8 mouse cellular contexts compared by ENCODE assay signal in the genomic region with DNA sequence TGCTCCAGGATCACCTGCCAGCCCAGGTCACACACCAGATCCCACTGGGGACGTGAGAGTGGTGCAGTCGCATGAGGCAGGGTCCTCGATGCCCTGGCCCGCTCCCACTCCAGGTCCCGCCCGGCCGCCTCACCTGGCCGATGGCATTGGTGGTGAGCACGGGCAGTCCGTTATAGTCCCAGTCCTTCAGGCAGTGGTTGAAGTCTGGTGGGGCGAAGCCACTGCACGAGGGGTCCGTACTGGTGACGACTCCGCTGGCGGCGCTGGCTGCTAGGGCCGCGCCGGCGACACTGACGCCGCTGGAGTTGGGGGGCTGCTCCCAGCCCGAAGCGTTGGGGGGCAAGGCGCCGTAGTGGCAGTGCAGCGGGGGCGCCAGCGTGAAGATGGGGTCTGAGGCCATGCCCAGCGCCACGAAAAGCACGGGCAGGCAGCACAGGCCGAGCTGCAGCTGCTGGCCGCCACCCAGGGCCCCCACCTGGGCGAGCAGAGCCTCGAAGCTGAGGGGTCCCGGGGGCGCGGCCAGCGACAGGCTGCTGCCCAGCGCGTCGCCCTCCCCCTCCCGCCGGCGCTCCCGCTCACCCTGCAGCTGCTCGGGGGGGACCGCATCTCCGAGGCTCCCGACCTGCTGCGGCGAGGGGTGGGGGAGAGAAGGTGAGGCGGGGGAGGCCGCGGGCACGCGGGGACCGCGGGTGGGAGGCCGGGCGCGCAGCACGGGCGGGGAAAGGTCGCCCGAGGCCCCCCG. TPM values are rescaled to one million over a fixed set of nuclear protein-coding genes. Genes with fewer than 3 reads are reported as not detected.
DNase-seq lines count a peak whose midpoint lies in the region; ATAC-seq and TF ChIP-seq lines count a peak whose summit lies in the region.

No protein-coding gene starts in this region.

- peaks cover 13% of the 10 kb centered on the region for H3K4me1 ChIP-seq in heart, embryonic 11.5 days (ENCODE audit: control insufficient read depth, insufficient read depth, low read length)
- H3K4me1 ChIP-seq in E14TG2a.4 (replicated peaks; ENCODE audit: low read depth, low read length): peaks cover 33% of the 10 kb centered on the region
- peaks cover 54% of the 10 kb centered on the region for H3K4me1 ChIP-seq in hindbrain, embryonic 13.5 days (replicated peaks)
- H3K4me1 ChIP-seq in midbrain, embryonic 15.5 days: peaks cover 45% of the 10 kb centered on the region

- ATAC-seq in heart, embryonic 11.5 days (replicated peaks; ENCODE audit: insufficient number of reproducible peaks, low FRiP score, low TSS enrichment): peak; percentile 39
- peak; percentile 79 for ATAC-seq in hindbrain, embryonic 13.5 days (ENCODE audit: low FRiP score)
- peak; percentile 69 for ATAC-seq in midbrain, embryonic 15.5 days (replicated peaks)

- peaks cover 7% of the 10 kb centered on the region for H3K36me3 ChIP-seq in heart, embryonic 11.5 days (ENCODE audit: control insufficient read depth, insufficient read depth, low read length)
- H3K36me3 ChIP-seq in E14TG2a.4 (ENCODE audit: insufficient read depth, low read length): peaks cover 23% of the 10 kb centered on the region
- H3K36me3 ChIP-seq in hindbrain, embryonic 13.5 days: peaks cover 49% of the 10 kb centered on the region
- H3K36me3 ChIP-seq in midbrain, embryonic 15.5 days (replicated peaks): peaks cover 13% of the 10 kb centered on the region

- 3% methylated on average over 50 of the region's 69 CpGs for WGBS in heart, embryonic 11.5 days (ENCODE audit: insufficient replicate concordance)
- WGBS in hindbrain, embryonic 13.5 days: 4% methylated on average over 41 of the region's 69 CpGs
- WGBS in midbrain, embryonic 15.5 days: 3% methylated on average over 53 of the region's 69 CpGs

- no peaks in the 10 kb centered on the region for H3K9me3 ChIP-seq in heart, embryonic 11.5 days (replicated peaks; ENCODE audit: control insufficient read depth, low read length)
- H3K9me3 ChIP-seq in E14TG2a.4 (ENCODE audit: low read length): no peaks in the 10 kb centered on the region
- H3K9me3 ChIP-seq in hindbrain, embryonic 13.5 days: no peaks in the 10 kb centered on the region
- H3K9me3 ChIP-seq in midbrain, embryonic 15.5 days: no peaks in the 10 kb centered on the region

- TF ChIP-seq CTCF in E14TG2a.4 (conservative IDR thresholded peaks at IDR 0.05; ENCODE audit: low read length): no peak

- H3K27ac ChIP-seq in heart, embryonic 11.5 days (ENCODE audit: low read depth, low read length): no peak overlapping the region
- H3K27ac ChIP-seq in hindbrain, embryonic 13.5 days: peak overlapping the region; percentile 95
- H3K27ac ChIP-seq in midbrain, embryonic 15.5 days: peak overlapping the region; percentile 96

- H3K4me3 ChIP-seq in heart, embryonic 11.5 days (ENCODE audit: low read depth, low read length): peak overlapping the region; percentile 72
- H3K4me3 ChIP-seq in E14TG2a.4 (replicated peaks; ENCODE audit: low read length): peak overlapping the region; percentile 85
- peak overlapping the region; percentile 97 for H3K4me3 ChIP-seq in hindbrain, embryonic 13.5 days
- peak overlapping the region; percentile 99 for H3K4me3 ChIP-seq in midbrain, embryonic 15.5 days

- peak overlapping the region; percentile 95 for H3K4me2 ChIP-seq in heart, embryonic 11.5 days
- peak overlapping the region; percentile 97 for H3K4me2 ChIP-seq in hindbrain, embryonic 13.5 days
- peak overlapping the region; percentile 91 for H3K4me2 ChIP-seq in midbrain, embryonic 15.5 days

- DNase-seq in heart, adult 9 months (ENCODE audit: low spot score in 2 of 2): no peak
- peak; percentile 41 to 72 for DNase-seq in cerebellum, postnatal 25 days
- DNase-seq in ovary, postnatal 10 days (ENCODE audit: low spot score): no peak
- DNase-seq in spleen, postnatal 14 days (ENCODE audit: low spot score in 2 of 2): no peak

- H3K27me3 ChIP-seq in heart, embryonic 11.5 days (ENCODE audit: control insufficient read depth, insufficient read depth, low read length): 0 out of 2 replicates have a peak, but pooled peaks cover 2% of the 10 kb centered on the region
- H3K27me3 ChIP-seq in E14TG2a.4 (ENCODE audit: insufficient read depth, low read length): peaks cover 72% of the 10 kb centered on the region
- H3K27me3 ChIP-seq in hindbrain, embryonic 13.5 days: no peaks in the 10 kb centered on the region
- no peaks in the 10 kb centered on the region for H3K27me3 ChIP-seq in midbrain, embryonic 15.5 days (replicated peaks)

- peak overlapping the region; percentile 82 for H3K9ac ChIP-seq in heart, embryonic 11.5 days (ENCODE audit: low read depth, low read length)
- H3K9ac ChIP-seq in hindbrain, embryonic 13.5 days: peak overlapping the region; percentile 99
- peak overlapping the region; percentile 99 for H3K9ac ChIP-seq in midbrain, embryonic 15.5 days

RNA-seq across cellular contexts. Expression of a gene that starts 0.7 kb away (rescaled TPM):
- polyA plus RNA-seq in heart, embryonic 11.5 days (2014; fragmentation: Nextera tagmentation; extraction: Ambion mirVana): 26.0 and 28.7 TPM in 2 replicates
- polyA plus RNA-seq in hindbrain, embryonic 13.5 days (2015; fragmentation: Nextera tagmentation; extraction: Ambion mirVana): 148 and 158 TPM in 2 replicates
- polyA plus RNA-seq in midbrain, embryonic 15.5 days (2015; fragmentation: Nextera tagmentation; extraction: Ambion mirVana): 229 and 248 TPM in 2 replicates

RNA-seq across cellular contexts. Expression of a gene that starts 13.6 kb away (rescaled TPM):
- polyA plus RNA-seq in heart, embryonic 11.5 days (2014; fragmentation: Nextera tagmentation; extraction: Ambion mirVana): 11.0 and 12.7 TPM in 2 replicates
- 15.4 and 15.6 TPM in 2 replicates for polyA plus RNA-seq in hindbrain, embryonic 13.5 days (2015; fragmentation: Nextera tagmentation; extraction: Ambion mirVana)
- 15.0 and 16.9 TPM in 2 replicates for polyA plus RNA-seq in midbrain, embryonic 15.5 days (2015; fragmentation: Nextera tagmentation; extraction: Ambion mirVana)

RNA-seq across cellular contexts. Expression of a gene that starts 20.0 kb away (rescaled TPM):
- 89.5 and 99.0 TPM in 2 replicates for polyA plus RNA-seq in heart, embryonic 11.5 days (2014; fragmentation: Nextera tagmentation; extraction: Ambion mirVana)
- polyA plus RNA-seq in hindbrain, embryonic 13.5 days (2015; fragmentation: Nextera tagmentation; extraction: Ambion mirVana): 165 and 167 TPM in 2 replicates
- polyA plus RNA-seq in midbrain, embryonic 15.5 days (2015; fragmentation: Nextera tagmentation; extraction: Ambion mirVana): 183 and 192 TPM in 2 replicates

RNA-seq across cellular contexts. Expression of a gene that starts 20.2 kb away (rescaled TPM):
- polyA plus RNA-seq in heart, embryonic 11.5 days (2014; fragmentation: Nextera tagmentation; extraction: Ambion mirVana): not detected in 2 replicates
- 0.38 and 0.83 TPM in 2 replicates for polyA plus RNA-seq in hindbrain, embryonic 13.5 days (2015; fragmentation: Nextera tagmentation; extraction: Ambion mirVana)
- 0.48 TPM in 1 of 2 replicates, not detected in the other for polyA plus RNA-seq in midbrain, embryonic 15.5 days (2015; fragmentation: Nextera tagmentation; extraction: Ambion mirVana)

RNA-seq across cellular contexts. Expression of a gene that starts 23.8 kb away (rescaled TPM):
- polyA plus RNA-seq in heart, embryonic 11.5 days (2014; fragmentation: Nextera tagmentation; extraction: Ambion mirVana): 0.49 and 0.90 TPM in 2 replicates
- polyA plus RNA-seq in hindbrain, embryonic 13.5 days (2015; fragmentation: Nextera tagmentation; extraction: Ambion mirVana): 7.0 and 7.1 TPM in 2 replicates
- polyA plus RNA-seq in midbrain, embryonic 15.5 days (2015; fragmentation: Nextera tagmentation; extraction: Ambion mirVana): 6.5 and 7.2 TPM in 2 replicates

Comparison
In these comparisons a context has a peak if more than half of its experiments do, and no peak if none do; other contexts are left out.
1. DNase-seq: peak in cerebellum, postnatal 25 days (2 of 2); none in heart, adult 9 months (0 of 2), ovary, postnatal 10 days (single experiment) and spleen, postnatal 14 days (0 of 2).
2. Peak in every context shown above with its lines, with median percentiles within 50 percentile points of each other: ATAC-seq, H3K4me2 ChIP-seq, H3K4me3 ChIP-seq and H3K9ac ChIP-seq.